Mouse (Mus musculus): Measurements from ENCODE around the gene Nova2.

Nova2 gene

DNA sequence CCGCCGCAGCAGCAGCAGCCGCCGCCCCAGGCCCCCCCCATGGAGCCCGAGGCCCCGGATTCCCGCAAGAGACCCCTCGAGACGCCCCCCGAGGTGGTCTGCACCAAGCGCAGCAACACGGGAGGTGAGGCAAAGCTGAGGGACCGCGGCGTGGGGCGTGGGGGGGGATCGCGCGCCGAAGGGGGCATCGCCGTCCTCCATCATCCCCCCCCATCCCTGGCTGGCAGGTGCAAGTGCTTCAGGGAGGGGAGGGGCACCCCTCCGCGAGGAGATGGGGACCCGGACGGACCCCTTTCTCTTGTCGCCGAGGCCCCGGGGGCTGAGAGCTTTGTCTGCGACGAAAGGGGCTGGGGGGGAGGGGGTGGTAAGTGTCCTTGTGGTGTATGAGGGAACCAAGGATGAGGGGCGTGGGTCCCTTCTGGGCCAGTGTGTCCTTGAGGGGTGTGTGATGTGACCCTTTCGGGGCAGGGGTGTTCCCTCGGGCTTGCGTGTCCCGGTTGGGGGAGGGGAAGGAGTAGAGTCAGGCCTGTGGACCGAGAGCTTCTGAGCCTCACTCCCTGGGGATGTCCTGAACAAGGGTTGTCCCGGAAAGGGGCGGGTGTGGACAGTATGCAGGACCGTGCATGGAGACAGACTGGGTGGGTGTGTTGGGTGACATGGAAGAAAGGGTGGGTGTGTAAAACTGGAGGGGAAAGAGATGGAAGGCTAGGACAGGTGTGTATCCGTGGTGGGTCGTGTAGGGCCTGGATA, 528 bp downstream of the Nova2 start:
- no peak for DNase-seq

- DNase-seq: no peak
Measured at GRCm38 (mm10) chr7:18926911-18927310, 1.2 kb downstream of the Nova2 start.

DNA sequence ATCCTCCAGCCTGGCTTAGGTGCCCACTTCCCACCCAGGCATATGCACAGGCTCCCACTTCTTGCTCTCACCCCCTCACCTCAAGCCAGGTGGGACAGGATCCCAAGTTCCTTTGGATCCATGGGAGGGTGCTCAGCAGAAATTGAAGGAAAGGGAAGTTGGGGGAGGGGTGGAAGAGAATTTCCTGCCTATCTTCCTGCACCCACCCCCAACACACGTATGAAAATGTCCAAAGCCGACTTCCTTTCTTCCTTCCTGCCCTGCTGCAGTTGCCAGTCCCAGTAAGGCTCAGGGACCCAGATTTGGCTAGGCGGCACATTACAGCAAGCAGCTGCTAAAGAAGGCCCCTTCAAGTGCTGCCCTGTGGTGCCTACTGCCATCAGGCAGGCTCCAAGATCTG, 2.1 kb downstream of the Nova2 start:
- DNase-seq: no peak

GRCm38 (mm10) chr7:18942376-18942775, 16.7 kb downstream of the Nova2 start:
- DNase-seq: no peak

GRCm38 (mm10) chr7:18942815-18943214, 17.1 kb downstream of the Nova2 start:
- DNase-seq: no peak

DNA sequence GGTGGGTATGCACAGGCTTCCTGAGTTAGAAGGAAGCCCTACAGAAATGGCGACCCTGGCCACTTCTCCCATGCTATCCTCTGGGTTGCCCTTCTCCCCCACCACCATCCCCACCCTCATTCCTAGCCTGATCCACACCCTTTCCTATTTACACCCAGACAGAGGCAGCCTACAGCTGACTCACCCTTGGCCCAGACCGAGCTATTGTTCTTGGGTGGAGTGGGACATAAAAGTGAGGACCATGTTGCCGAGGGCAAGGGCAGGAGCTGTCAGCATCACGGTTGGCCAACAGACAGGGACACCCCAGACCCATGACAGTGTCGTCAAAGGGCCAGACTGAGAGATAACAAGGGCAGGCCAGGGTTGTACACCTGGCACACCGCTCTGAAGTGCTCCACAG, 22.5 kb downstream of the Nova2 start:
- DNase-seq: no peak

GRCm38 (mm10) chr7:18949781-18950522, 24.3 kb downstream of the Nova2 start:
- no peak for DNase-seq

DNA sequence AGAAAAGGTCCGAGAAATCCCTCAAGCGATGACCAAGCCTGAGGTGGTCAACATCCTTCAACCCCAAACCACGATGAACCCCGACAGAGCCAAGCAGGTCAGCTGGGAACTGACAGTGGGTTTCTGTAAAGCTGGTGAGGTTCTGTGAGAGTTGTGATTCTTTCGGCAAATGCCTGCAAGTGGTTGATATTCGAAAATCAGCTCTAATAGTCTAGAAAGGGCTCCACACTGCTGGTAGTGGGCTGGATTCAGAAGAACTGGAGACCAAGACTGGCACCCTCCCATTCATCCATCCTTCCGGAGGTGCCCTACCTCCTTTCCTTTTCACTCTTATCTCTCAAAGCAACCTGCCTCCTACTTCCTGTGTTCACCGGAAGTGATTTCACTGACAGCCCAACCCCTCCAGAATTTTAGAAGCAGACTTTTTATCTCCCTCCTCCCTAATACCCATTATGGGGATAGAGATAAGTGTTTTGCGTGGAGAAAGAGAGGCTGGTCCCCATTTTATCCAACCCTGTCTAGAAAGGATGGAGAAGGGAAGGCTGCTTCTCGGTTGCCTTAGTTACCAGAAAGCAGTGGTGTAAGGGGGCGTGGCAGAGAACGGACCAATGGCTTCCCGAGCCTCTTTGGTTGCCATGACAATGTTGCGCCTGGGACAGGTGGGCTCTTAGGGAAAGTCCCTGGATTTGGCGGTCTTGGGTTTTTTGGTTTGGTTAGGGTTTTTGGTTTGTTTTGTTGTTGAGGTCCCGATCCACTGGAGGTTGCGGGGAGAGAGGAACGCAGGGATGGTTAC, 25.0 kb downstream of the Nova2 start:
- no peak for DNase-seq

DNA sequence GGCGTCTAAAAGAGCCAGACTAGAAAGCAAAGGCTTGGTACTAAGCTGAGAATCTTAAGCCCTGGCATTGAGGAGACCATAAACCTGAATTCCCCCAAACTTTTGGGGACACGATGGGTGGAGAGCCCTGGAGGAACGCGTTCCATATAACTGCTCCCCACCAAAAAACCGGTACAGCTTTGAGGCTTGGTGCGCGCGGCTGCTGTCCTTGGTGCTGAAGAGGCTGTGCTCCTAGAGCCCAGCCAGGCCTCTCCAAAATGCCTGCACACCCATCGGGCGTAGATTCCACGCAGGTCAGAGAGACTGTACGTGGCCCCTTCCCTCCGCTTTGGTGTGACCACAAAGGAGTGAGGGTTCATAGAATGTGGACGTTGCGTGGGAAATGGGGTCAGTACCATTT, 25.7 kb downstream of the Nova2 start:
- DNase-seq: peak; percentile 27

DNA sequence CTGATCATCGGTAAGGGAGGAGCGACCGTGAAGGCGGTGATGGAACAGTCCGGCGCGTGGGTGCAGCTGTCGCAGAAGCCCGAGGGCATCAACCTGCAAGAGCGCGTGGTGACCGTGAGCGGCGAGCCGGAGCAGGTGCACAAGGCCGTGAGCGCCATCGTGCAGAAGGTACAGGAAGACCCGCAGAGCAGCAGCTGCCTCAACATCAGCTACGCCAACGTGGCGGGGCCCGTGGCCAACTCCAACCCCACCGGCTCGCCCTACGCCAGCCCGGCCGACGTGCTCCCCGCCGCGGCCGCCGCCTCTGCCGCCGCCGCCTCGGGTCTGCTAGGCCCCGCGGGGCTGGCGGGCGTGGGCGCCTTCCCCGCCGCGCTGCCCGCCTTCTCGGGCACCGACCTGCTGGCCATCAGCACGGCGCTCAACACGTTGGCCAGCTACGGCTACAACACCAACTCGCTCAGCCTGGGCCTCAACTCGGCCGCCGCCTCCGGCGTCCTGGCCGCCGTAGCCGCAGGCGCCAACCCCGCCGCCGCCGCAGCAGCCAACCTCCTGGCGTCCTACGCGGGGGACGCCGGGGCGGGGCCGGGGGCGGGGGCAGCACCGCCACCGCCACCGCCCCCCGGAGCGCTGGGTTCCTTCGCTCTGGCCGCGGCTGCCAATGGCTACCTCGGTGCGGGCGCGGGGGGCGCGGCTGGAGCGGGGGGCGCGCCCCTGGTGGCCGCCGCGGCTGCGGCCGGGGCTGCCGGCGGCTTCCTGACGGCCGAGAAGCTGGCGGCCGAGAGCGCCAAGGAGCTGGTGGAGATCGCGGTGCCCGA, 32.1 kb downstream of the Nova2 start:
- peak; percentile 11 for DNase-seq

DNA sequence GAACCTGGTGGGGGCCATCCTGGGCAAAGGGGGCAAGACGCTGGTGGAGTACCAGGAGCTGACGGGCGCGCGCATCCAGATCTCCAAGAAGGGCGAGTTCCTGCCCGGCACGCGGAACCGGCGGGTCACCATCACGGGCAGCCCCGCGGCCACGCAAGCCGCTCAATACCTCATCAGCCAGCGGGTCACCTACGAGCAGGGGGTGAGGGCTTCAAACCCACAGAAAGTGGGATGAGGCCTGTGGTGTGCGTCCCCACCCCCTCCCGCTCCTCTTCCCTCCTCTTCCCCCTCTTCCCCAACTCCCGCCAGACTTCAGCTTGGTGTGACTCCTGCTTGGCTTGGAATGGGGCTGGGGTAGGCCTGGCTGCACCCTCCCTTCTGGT, 32.7 kb downstream of the Nova2 start:
- no peak for DNase-seq

- DNase-seq: no peak
Measured at GRCm38 (mm10) chr7:18959446-18959845, 33.8 kb downstream of the Nova2 start.

- DNase-seq: no peak
Measured at GRCm38 (mm10) chr7:18962171-18962792, 36.6 kb downstream of the Nova2 start.

DNA sequence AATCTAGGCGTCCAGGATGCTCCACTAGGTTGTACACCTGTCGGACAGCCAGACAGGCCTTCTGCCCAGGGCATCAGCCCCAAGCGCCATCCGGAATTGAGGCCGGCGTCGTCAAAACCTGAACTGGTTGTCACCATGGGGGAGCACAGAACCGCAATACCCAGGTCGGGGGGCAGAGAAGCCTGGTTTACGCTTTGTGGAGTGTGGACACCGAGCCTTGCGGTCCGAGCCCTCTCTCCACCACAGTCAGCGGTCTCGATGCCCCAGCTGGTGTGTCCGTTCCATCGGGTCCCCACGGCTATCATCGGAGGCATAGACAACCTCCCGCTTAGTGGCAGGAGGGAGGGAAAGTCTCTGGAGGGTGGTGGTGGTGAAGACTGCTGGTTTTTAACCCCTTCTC, 37.1 kb downstream of the Nova2 start:
- DNase-seq: no peak

- no peak for DNase-seq
Measured at GRCm38 (mm10) chr7:18963294-18963843, 37.7 kb downstream of the Nova2 start.

DNA sequence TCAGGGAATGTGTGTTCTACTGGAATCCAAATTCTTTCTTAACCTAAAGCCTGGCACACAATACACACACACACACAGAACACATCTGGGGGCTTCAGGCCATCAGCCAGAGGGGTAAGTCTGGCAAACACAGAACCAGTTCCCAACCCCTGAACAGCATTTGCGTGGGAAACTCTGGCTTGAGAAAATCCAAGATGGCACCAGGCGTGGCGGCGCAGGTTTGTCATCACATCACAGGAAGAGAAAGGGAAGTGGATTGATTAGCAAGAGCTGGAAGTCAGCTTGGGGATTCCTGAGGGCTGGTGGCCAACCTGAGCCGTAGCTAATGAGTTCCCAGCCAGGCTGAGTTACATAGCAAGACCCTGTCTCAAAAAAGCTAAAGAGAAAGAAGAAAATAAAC, 39.6 kb downstream of the Nova2 start:
- DNase-seq: no peak

DNA sequence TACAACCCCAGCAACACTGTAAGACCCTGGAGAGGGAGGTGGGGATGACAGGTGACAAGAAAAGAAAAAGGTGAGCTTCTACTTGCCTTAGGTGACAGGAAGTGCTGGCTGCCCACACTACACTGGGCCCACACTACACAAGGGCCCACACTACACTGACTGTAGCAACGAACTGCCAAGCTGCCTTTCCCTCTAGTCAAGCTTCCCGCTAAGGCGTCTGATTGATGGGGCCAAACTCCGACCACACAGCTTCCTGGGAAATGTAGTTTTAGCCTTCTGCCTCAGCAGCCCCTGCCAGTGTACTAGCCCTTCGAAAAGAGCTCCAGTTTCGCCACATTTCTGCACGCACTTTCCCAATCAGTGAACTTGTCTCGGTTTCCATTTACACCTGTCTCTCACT, 41.9 kb downstream of the Nova2 start:
- DNase-seq: no peak

DNA sequence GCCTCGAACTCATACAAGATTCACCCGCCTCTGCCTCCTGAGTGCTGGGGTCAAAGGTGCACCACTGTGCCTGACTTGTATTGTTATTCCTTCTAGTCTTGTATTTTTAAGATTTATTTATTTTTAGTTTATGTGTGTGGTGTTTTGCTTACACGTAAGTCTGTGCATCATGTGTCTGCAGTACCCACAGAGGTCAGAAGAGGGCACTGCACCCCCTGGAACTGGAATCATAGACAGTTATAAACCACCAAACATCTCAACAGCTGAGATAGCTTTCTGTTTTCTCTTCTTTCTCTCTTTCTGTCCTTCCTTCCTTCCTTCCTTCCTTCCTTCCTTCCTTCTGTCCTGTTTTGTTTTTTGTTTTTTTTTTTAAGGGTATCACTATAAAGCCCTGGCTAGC, 45.3 kb downstream of the Nova2 start:
- no peak for DNase-seq

GRCm38 (mm10) chr7:18978381-18978780, 52.7 kb downstream of the Nova2 start:
- no peak for DNase-seq

DNA sequence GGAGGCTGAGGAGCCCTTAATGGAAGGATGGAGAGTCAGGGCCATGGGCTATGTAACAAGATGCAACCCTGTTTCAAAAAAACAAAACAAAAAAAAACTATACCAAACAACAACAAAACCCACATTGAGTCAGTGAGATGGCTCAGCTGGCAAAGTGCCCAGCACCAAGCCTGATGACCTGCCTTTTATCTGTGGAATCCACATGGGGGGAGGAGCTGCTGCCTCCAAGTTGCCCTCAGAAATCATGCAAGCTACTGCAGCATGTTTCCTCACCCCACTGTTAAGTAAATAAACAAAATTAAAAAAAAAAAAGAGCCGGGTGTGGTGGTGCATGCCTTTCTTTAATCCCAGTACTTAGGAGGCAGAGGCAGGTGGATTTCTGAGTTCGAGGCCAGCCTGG, 60.8 kb downstream of the Nova2 start:
- DNase-seq: no peak

- no peak for DNase-seq
Measured at GRCm38 (mm10) chr7:18987100-18987499, 61.4 kb downstream of the Nova2 start, which contains the start of gene Nanos2. Gene Nanos2, plus strand, starts transcription at chr7:18987400.

GRCm38 (mm10) chr7:18987747-18988146, 62.1 kb downstream of the Nova2 start:
- DNase-seq: no peak

All from thymus, postnatal 25 days (tissue).